Mouse (Mus musculus): ENCODE results near the gene Stx1b.

- TF ChIP-seq CTCF (IDR thresholded peaks at IDR 0.05; ENCODE audit: low read depth), result peak; percentile 67
- TF ChIP-seq EP300 (IDR thresholded peaks at IDR 0.05; ENCODE audit: low read depth), result no peak
These were observed 8.2 kb downstream of the Stx1b start for GRCm38 (mm10) chr7:127815954-127816821.

Measured in liver, embryonic 14.5 days (tissue).